Mouse (Mus musculus) hindbrain, embryonic 11.5 days (tissue): ENCODE results near the gene 3110082I17Rik. TPM values are rescaled to one million over a fixed set of nuclear protein-coding genes. Genes with fewer than 3 reads are reported as not detected.

ENCODE experiments used
- ATAC-seq: fragments of 200-750 bp; cut with Nextera tagmentation; 2 replicates; pipeline ENCODE4 v1.8.0; 2017; ENCODE audit warnings: mild to moderate bottlenecking, moderate TSS enrichment, moderate library complexity; ENCODE audit not compliant: low FRiP score
- DNase-seq: peaks from one replicate; pipeline ENCODE4 v3.0.0-alpha.2; 2015; ENCODE audit warnings: low spot score
- H3K27ac ChIP-seq: fragments of 300-500 bp; sonication (generic); 2 replicates; pipeline ENCODE4 v1.5.1; 2014; ENCODE audit warnings: mild to moderate bottlenecking, low read depth, low read length
- H3K27me3 ChIP-seq: fragments of 300-500 bp; sonication (generic); 2 replicates; pipeline ENCODE4 v1.6.1; 2014; ENCODE audit warnings: mild to moderate bottlenecking, low read length, moderate library complexity, mixed read lengths; ENCODE audit not compliant: control insufficient read depth, insufficient read depth
- H3K36me3 ChIP-seq: fragments of 300-500 bp; sonication (generic); 2 replicates; pipeline ENCODE4 v1.6.1; 2014; ENCODE audit warnings: mild to moderate bottlenecking, low read length, moderate library complexity, mixed read lengths; ENCODE audit not compliant: control insufficient read depth, insufficient read depth
- H3K4me1 ChIP-seq: fragments of 300-500 bp; sonication (generic); replicated peaks from 2 replicates; pipeline ENCODE4 v1.6.1; 2014; ENCODE audit warnings: low read length, mixed read lengths; ENCODE audit not compliant: control insufficient read depth, insufficient read depth
- H3K4me2 ChIP-seq: fragments of 300-500 bp; sonication (generic); replicated peaks from 2 replicates; pipeline ENCODE4 v1.6.1; 2014; ENCODE audit warnings: mild to moderate bottlenecking, low read depth, low read length
- H3K4me3 ChIP-seq: fragments of 300-500 bp; sonication (generic); 2 replicates; pipeline ENCODE4 v1.5.1; 2014; ENCODE audit warnings: low read depth, low read length
- H3K9ac ChIP-seq: fragments of 300-500 bp; sonication (generic); 2 replicates; pipeline ENCODE4 v1.6.1; 2014; ENCODE audit warnings: low read depth, low read length
- H3K9me3 ChIP-seq: fragments of 300-500 bp; sonication (generic); 2 replicates; pipeline ENCODE4 v1.6.1; 2016; ENCODE audit warnings: low read length; ENCODE audit not compliant: control insufficient read depth
- WGBS: fragments of 180-500 bp; shearing (Covaris S2); extraction: QIAGEN DNeasy Blood & Tissue Kit; methylation state at CpG from one replicate; pipeline ENCODE4 v1.1.7; 2014; 5-methylcytosine and 5-hydroxymethylcytosine counted together
- polyA plus RNA-seq: library from polyadenylated mRNA; unstranded; fragments of >200 nt; fragmentation: Nextera tagmentation; extraction: Ambion mirVana; gene quantifications from 2 replicates; pipeline ENCODE4 v1.2.1, GENCODE M21; 2014

3110082I17Rik gene
- polyA plus RNA-seq, 1 experiment from 2014 or later = 29.2 TPM

- Histone ChIP-seq H3K27ac (no peak overlapping the region), H3K36me3 (no peaks in the 10 kb centered on the region), H3K4me3 (no peak overlapping the region), H3K9me3 (no peaks in the 10 kb centered on the region), H3K4me1 (no peaks in the 10 kb centered on the region), H3K27me3 (no peaks in the 10 kb centered on the region; the same call in 1 of the 2 replicates), H3K9ac (no peak overlapping the region), H3K4me2 (no peak overlapping the region)
- ATAC-seq (peak; percentile 46; the same call in 1 of the 2 replicates), DNase-seq (no peak)
- WGBS = 73% methylated on average over 7 of the region's 7 CpGs
Measured at GRCm38 (mm10) chr5:139363858-139364257, 96.5 kb downstream of the 3110082I17Rik start.

- DNase-seq (no peak), ATAC-seq (no peak)
- H3K9ac ChIP-seq = no peak overlapping the region
- no peak overlapping the region for H3K27ac ChIP-seq
- H3K4me2 ChIP-seq = no peak overlapping the region
- no peak overlapping the region for H3K4me3 ChIP-seq
- no peaks in the 10 kb centered on the region; the same call in 1 of the 2 replicates for H3K27me3 ChIP-seq
- 94% methylated on average over 5 of the region's 5 CpGs for WGBS
- no peaks in the 10 kb centered on the region for H3K36me3 ChIP-seq
- no peaks in the 10 kb centered on the region for H3K4me1 ChIP-seq
- H3K9me3 ChIP-seq = no peaks in the 10 kb centered on the region
Measured at GRCm38 (mm10) chr5:139359244-139359643, 101.1 kb downstream of the 3110082I17Rik start.

DNA sequence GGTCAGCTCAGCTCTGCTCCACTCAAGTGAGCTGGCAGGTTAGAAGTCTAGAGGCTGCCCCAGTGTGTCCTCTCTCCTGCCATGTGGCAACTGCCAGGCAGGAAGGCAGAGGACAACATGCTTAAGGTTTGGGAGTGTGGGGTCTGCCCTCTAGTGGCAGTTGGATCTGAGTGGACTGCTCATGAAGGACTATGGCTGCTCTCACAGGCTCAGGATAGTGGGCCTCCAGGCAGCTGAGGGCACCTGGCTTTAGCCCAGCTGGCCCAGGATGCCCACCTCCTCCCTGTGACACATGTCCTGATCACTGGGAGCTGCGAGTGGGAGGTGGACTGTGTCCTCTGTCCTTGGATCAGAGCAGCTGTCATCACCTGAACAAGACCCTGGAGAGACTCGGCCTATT is 101.7 kb downstream of the 3110082I17Rik start:
- ATAC-seq = no peak
- Histone ChIP-seq H3K4me3 (no peak overlapping the region), H3K9ac (no peak overlapping the region), H3K27ac (no peak overlapping the region), H3K9me3 (no peaks in the 10 kb centered on the region), H3K36me3 (no peaks in the 10 kb centered on the region), H3K27me3 (no peaks in the 10 kb centered on the region), H3K4me1 (no peaks in the 10 kb centered on the region), H3K4me2 (no peak overlapping the region)
- 74% methylated on average over 2 of the region's 2 CpGs for WGBS
- DNase-seq = peak; percentile 41

- DNase-seq = peak; percentile 84
- H3K4me1 ChIP-seq = no peaks in the 10 kb centered on the region
- H3K4me3 ChIP-seq = no peak overlapping the region
- no peaks in the 10 kb centered on the region for H3K36me3 ChIP-seq
- no peaks in the 10 kb centered on the region for H3K27me3 ChIP-seq
- 37% methylated on average over 19 of the region's 19 CpGs for WGBS
- no peak overlapping the region for H3K9ac ChIP-seq
- no peaks in the 10 kb centered on the region for H3K9me3 ChIP-seq
- no peak for ATAC-seq
- H3K4me2 ChIP-seq = no peak overlapping the region
- no peak overlapping the region for H3K27ac ChIP-seq
Measured at GRCm38 (mm10) chr5:139355235-139355772, 105.0 kb downstream of the 3110082I17Rik start.

GRCm38 (mm10) chr5:139353946-139354345 is 106.4 kb downstream of the 3110082I17Rik start:
- 81% methylated on average over 11 of the region's 11 CpGs for WGBS
- no peaks in the 10 kb centered on the region for H3K9me3 ChIP-seq
- no peak for DNase-seq

GRCm38 (mm10) chr5:139353496-139353895 is 106.8 kb downstream of the 3110082I17Rik start:
- no peak overlapping the region for H3K4me2 ChIP-seq
- H3K27ac ChIP-seq = no peak overlapping the region
- H3K4me3 ChIP-seq = no peak overlapping the region
- no peaks in the 10 kb centered on the region for H3K9me3 ChIP-seq
- no peaks in the 10 kb centered on the region for H3K36me3 ChIP-seq
- no peak for ATAC-seq
- H3K27me3 ChIP-seq = no peaks in the 10 kb centered on the region
- H3K4me1 ChIP-seq = no peaks in the 10 kb centered on the region
- H3K9ac ChIP-seq = no peak overlapping the region
- WGBS = 67% methylated on average over 10 of the region's 10 CpGs
- DNase-seq = peak; percentile 50

More at GRCm38 (mm10) chr5:139353946-139354345, 106.4 kb downstream of the 3110082I17Rik start:
- Histone ChIP-seq H3K27me3 (no peaks in the 10 kb centered on the region), H3K9ac (no peak overlapping the region), H3K36me3 (no peaks in the 10 kb centered on the region), H3K4me2 (no peak overlapping the region), H3K4me1 (no peaks in the 10 kb centered on the region), H3K27ac (no peak overlapping the region), H3K4me3 (no peak overlapping the region)
- ATAC-seq = no peak

DNA sequence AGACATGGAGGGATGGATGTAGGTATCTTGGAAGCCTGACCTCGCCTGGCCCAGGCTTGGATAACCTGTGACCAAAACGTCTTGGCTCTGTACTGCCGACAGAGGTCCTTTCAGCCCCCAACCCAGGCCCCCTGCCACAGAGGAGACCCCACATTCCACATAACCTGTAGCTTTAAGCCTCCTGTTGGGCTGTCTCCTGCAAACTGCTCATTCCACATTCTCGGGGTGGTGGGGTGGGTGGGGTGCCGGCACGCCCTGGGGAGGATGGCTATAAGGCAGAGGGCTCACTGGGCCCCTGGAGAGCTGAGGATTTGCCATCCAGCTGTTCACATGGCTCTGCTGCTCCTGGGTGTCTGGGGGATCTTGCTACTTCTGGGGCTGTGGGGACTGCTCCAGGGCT is 108.0 kb downstream of the 3110082I17Rik start, which contains the start of gene Cyp2w1:
Gene Cyp2w1 (plus strand): TSS at position 301 of the 400 bp plus-strand sequence.
- Histone ChIP-seq H3K4me1 (no peaks in the 10 kb centered on the region), H3K36me3 (no peaks in the 10 kb centered on the region), H3K4me2 (no peak within 1 kb of the TSS), H3K9ac (no peak within 1 kb of the TSS), H3K4me3 (no peak within 1 kb of the TSS), H3K9me3 (no peaks in the 10 kb centered on the region), H3K27ac (no peak within 1 kb of the TSS), H3K27me3 (no peaks in the 10 kb centered on the region)
- 72% methylated on average over 6 of the region's 6 CpGs for WGBS
- DNase-seq (no peak), ATAC-seq (no peak)

GRCm38 (mm10) chr5:139351628-139352027 is 108.7 kb downstream of the 3110082I17Rik start:
- H3K4me1 ChIP-seq = no peaks in the 10 kb centered on the region
- no peaks in the 10 kb centered on the region for H3K9me3 ChIP-seq
- DNase-seq (no peak), ATAC-seq (no peak)
- H3K4me2 ChIP-seq = no peak overlapping the region
- H3K4me3 ChIP-seq = no peak overlapping the region
- no peaks in the 10 kb centered on the region for H3K27me3 ChIP-seq
- no peak overlapping the region for H3K9ac ChIP-seq
- 38% methylated on average over 8 of the region's 8 CpGs for WGBS
- H3K27ac ChIP-seq = no peak overlapping the region
- H3K36me3 ChIP-seq = no peaks in the 10 kb centered on the region

- Histone ChIP-seq H3K9me3 (no peaks in the 10 kb centered on the region), H3K4me2 (no peak within 1 kb of the TSS), H3K4me3 (no peak within 1 kb of the TSS), H3K9ac (no peak within 1 kb of the TSS), H3K27ac (no peak within 1 kb of the TSS), H3K36me3 (no peaks in the 10 kb centered on the region), H3K27me3 (no peaks in the 10 kb centered on the region), H3K4me1 (no peaks in the 10 kb centered on the region)
- 55% methylated on average over 5 of the region's 5 CpGs for WGBS
- ATAC-seq (no peak), DNase-seq (no peak)
Measured at GRCm38 (mm10) chr5:139351134-139351533, 109.2 kb downstream of the 3110082I17Rik start, which contains the start of gene Cox19. TSS of gene Cox19 (minus strand) at chr5:139351418.
